Mouse (Mus musculus) liver, embryonic 16.5 days (tissue): ENCODE results near the gene Nudt21. TPM values are rescaled to one million over a fixed set of nuclear protein-coding genes. Genes with fewer than 3 reads are reported as not detected.
A peak's percentile ranks its signal among the peaks of the same experiment; 100 is the strongest.
"Not testable (repeated sequence)": the region's sequence is repeated elsewhere in the genome, so short reads cannot be mapped to it uniquely, and the experiment has no call there.

Experiments
- ATAC-seq: fragments of 200-750 bp; cut with Nextera tagmentation; 2 replicates; pipeline ENCODE4 v1.8.0; 2017; ENCODE audit warnings: low read depth, mild to moderate bottlenecking, moderate number of reproducible peaks, moderate library complexity
- H3K27ac ChIP-seq: fragments of 300-500 bp; sonication (generic); 2 replicates; pipeline ENCODE4 v1.5.1; 2014; ENCODE audit warnings: mild to moderate bottlenecking, low read length
- H3K27me3 ChIP-seq: fragments of 300-500 bp; sonication (generic); 2 replicates; pipeline ENCODE4 v1.6.1; 2014; ENCODE audit warnings: low read depth, low read length, mixed read lengths; ENCODE audit not compliant: control insufficient read depth, insufficient read depth
- H3K36me3 ChIP-seq: fragments of 300-500 bp; sonication (generic); 2 replicates; pipeline ENCODE4 v1.6.1; 2014; ENCODE audit warnings: mild to moderate bottlenecking; ENCODE audit not compliant: control insufficient read depth, insufficient read depth
- H3K4me1 ChIP-seq: fragments of 300-500 bp; sonication (generic); 2 replicates; pipeline ENCODE4 v1.6.1; 2014; ENCODE audit warnings: low read depth, low read length, mixed read lengths; ENCODE audit not compliant: control insufficient read depth
- H3K4me2 ChIP-seq: fragments of 300-500 bp; sonication (generic); 2 replicates; pipeline ENCODE4 v1.6.1; 2014; ENCODE audit warnings: low read depth, low read length, mixed read lengths
- H3K4me3 ChIP-seq: fragments of 300-500 bp; sonication (generic); 2 replicates; pipeline ENCODE4 v1.5.1; 2014; ENCODE audit warnings: low read depth, mild to moderate bottlenecking, low read length
- H3K9ac ChIP-seq: fragments of 300-500 bp; sonication (generic); 2 replicates; pipeline ENCODE4 v1.6.1; 2014; ENCODE audit warnings: low read depth, low read length
- H3K9me3 ChIP-seq: fragments of 300-500 bp; sonication (generic); replicated peaks from 2 replicates; pipeline ENCODE4 v1.6.1; 2016; ENCODE audit warnings: low read length; ENCODE audit not compliant: control insufficient read depth
- WGBS: fragments of 180-500 bp; shearing (Covaris S2); extraction: QIAGEN DNeasy Blood & Tissue Kit; methylation state at CpG from one replicate; pipeline ENCODE4 v1.1.7; 2014; ENCODE audit not compliant: insufficient replicate concordance; 5-methylcytosine and 5-hydroxymethylcytosine counted together
- polyA plus RNA-seq: library from polyadenylated mRNA; unstranded; fragments of >200 nt; fragmentation: Nextera tagmentation; extraction: Ambion mirVana; gene quantifications from 2 replicates; pipeline ENCODE4 v1.2.1, GENCODE M21; 2015

The Nudt21 gene
- polyA plus RNA-seq, 1 experiment from 2014 or later = 73.7 TPM

- H3K4me2 ChIP-seq = peak overlapping the region; percentile 69
- not testable (repeated sequence) for H3K27me3 ChIP-seq, H3K9me3 ChIP-seq, H3K36me3 ChIP-seq
- peak overlapping the region; percentile 76 for H3K4me3 ChIP-seq
- peak overlapping the region; percentile 81 for H3K27ac ChIP-seq
- H3K4me1 ChIP-seq = peaks cover 32% of the 10 kb centered on the region
- ATAC-seq = peak; percentile 78
- H3K9ac ChIP-seq = peak overlapping the region; percentile 74
- WGBS = 0% methylated on average over 21 of the region's 32 CpGs
Measured at GRCm38 (mm10) chr8:94036541-94036940, 290 bp downstream of the Nudt21 start.

- Histone ChIP-seq H3K4me1 (peaks cover 32% of the 10 kb centered on the region), H3K27me3 (no peaks in the 10 kb centered on the region), H3K27ac (peak overlapping the region; percentile 74), H3K36me3 (peaks cover 9% of the 10 kb centered on the region), H3K4me2 (peak overlapping the region; percentile 69), H3K9ac (peak overlapping the region; percentile 49), H3K4me3 (peak overlapping the region; percentile 76), H3K9me3 (no peaks in the 10 kb centered on the region)
- no peak for ATAC-seq
- 47% methylated on average over 5 of the region's 5 CpGs for WGBS
Measured at GRCm38 (mm10) chr8:94035200-94035599, 1.6 kb downstream of the Nudt21 start.

- peaks cover 32% of the 10 kb centered on the region for H3K4me1 ChIP-seq
- H3K9ac ChIP-seq = no peak overlapping the region
- peaks cover 24% of the 10 kb centered on the region for H3K36me3 ChIP-seq
- no peaks in the 10 kb centered on the region for H3K27me3 ChIP-seq
- no peaks in the 10 kb centered on the region for H3K9me3 ChIP-seq
- H3K4me3 ChIP-seq = no peak overlapping the region
- no peak overlapping the region for H3K4me2 ChIP-seq
- H3K27ac ChIP-seq = no peak overlapping the region
- ATAC-seq = no peak
- 86% methylated on average over 3 of the region's 3 CpGs for WGBS
Measured at GRCm38 (mm10) chr8:94033601-94034000, 3.2 kb downstream of the Nudt21 start.

GRCm38 (mm10) chr8:94029701-94030100 lies 7.1 kb downstream of the Nudt21 start:
- no peak overlapping the region for H3K4me3 ChIP-seq
- no peak overlapping the region for H3K9ac ChIP-seq
- ATAC-seq = no peak
- no peak overlapping the region for H3K27ac ChIP-seq
- WGBS = 93% methylated on average over 9 of the region's 9 CpGs
- H3K27me3 ChIP-seq = no peaks in the 10 kb centered on the region
- no peaks in the 10 kb centered on the region for H3K9me3 ChIP-seq
- H3K4me2 ChIP-seq = no peak overlapping the region
- H3K36me3 ChIP-seq = peaks cover 53% of the 10 kb centered on the region
- peaks cover 22% of the 10 kb centered on the region for H3K4me1 ChIP-seq

- no peak for ATAC-seq
- Histone ChIP-seq H3K36me3 (peaks cover 64% of the 10 kb centered on the region), H3K27me3 (no peaks in the 10 kb centered on the region)
Measured at GRCm38 (mm10) chr8:94023916-94024315, 12.9 kb downstream of the Nudt21 start.

GRCm38 (mm10) chr8:94013026-94013612 lies 23.7 kb downstream of the Nudt21 start:
- H3K4me1 ChIP-seq = peaks cover 35% of the 10 kb centered on the region
- peak overlapping the region; percentile 99 for H3K9ac ChIP-seq
- peak overlapping the region; percentile 98 for H3K27ac ChIP-seq
- no peaks in the 10 kb centered on the region for H3K27me3 ChIP-seq
- H3K4me3 ChIP-seq = peak overlapping the region; percentile 99
- no peaks in the 10 kb centered on the region for H3K36me3 ChIP-seq
- H3K9me3 ChIP-seq = no peaks in the 10 kb centered on the region
- H3K4me2 ChIP-seq = peak overlapping the region; percentile 100
- peak; percentile 2; the same call in 1 of the 2 replicates for ATAC-seq
- WGBS = 9% methylated on average over 7 of the region's 7 CpGs

More at GRCm38 (mm10) chr8:94023916-94024315, 12.9 kb downstream of the Nudt21 start:
- Histone ChIP-seq H3K4me2 (no peak overlapping the region), H3K9me3 (no peaks in the 10 kb centered on the region), H3K4me1 (no peaks in the 10 kb centered on the region), H3K4me3 (no peak overlapping the region), H3K27ac (no peak overlapping the region), H3K9ac (no peak overlapping the region)
- WGBS = 93% methylated on average over 6 of the region's 6 CpGs

- peaks cover 37% of the 10 kb centered on the region for H3K4me1 ChIP-seq
Measured at GRCm38 (mm10) chr8:94012013-94012951, 24.5 kb downstream of the Nudt21 start, which contains the start of gene Amfr. TSS of gene Amfr (minus strand) at chr8:94012842.

GRCm38 (mm10) chr8:94011076-94012012 lies 25.5 kb downstream of the Nudt21 start:
- Histone ChIP-seq H3K4me1 (peaks cover 37% of the 10 kb centered on the region), H3K27me3 (no peaks in the 10 kb centered on the region), H3K9me3 (no peaks in the 10 kb centered on the region), H3K36me3 (peaks cover 2% of the 10 kb centered on the region; the same call in 1 of the 2 replicates), H3K4me3 (peak overlapping the region; percentile 99), H3K4me2 (peak overlapping the region; percentile 100), H3K9ac (peak overlapping the region; percentile 99), H3K27ac (peak overlapping the region; percentile 98)
- peak; percentile 19; the same call in 1 of the 2 replicates for ATAC-seq
- WGBS = under 1% methylated on average over 48 of the region's 48 CpGs

More at GRCm38 (mm10) chr8:94012013-94012951, 24.5 kb downstream of the Nudt21 start, which contains the start of gene Amfr:
- ATAC-seq = peak; percentile 93
- H3K9me3 ChIP-seq = no peaks in the 10 kb centered on the region
- H3K27me3 ChIP-seq = no peaks in the 10 kb centered on the region
- H3K4me2 ChIP-seq = peak within 1 kb of the TSS; percentile 100
- H3K4me3 ChIP-seq = peak within 1 kb of the TSS; percentile 99
- WGBS = under 1% methylated on average over 94 of the region's 130 CpGs
- no peaks in the 10 kb centered on the region for H3K36me3 ChIP-seq
- peak within 1 kb of the TSS; percentile 98 for H3K27ac ChIP-seq
- peak within 1 kb of the TSS; percentile 99 for H3K9ac ChIP-seq
